Comparison of ENCODE assay signal across 9 mouse cellular contexts in the genomic region with DNA sequence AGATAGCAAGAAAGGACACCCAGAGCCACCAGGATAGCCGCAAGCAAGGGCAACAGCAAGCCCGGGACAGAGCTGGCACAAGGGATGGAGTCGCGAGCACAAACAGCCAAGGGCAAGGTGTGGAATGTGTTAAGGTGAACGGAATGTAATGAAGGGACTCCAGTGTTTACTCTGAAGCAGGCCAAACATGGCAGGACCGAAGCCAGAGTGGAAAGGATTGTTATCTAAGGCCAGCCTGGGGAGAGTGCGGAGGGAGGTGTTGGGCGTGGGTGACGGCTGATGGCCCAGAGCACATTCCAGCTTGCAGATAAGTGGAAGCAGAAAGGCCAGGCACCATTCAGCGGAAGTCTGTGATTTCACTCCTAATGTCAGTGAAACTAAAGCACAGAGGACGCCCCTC.
DNase-seq lines count a peak whose midpoint lies in the region; ATAC-seq and TF ChIP-seq lines count a peak whose summit lies in the region.
"Had no signal": no experiment of that assay in that cellular context is flagged by ENCODE, and none has a peak within 500 bp of the region (broad histone marks: within the 10 kb centered on the region; RNA-seq: fewer than 3 reads in every experiment).

No protein-coding gene starts in this region.

- 7% methylated on average over 11 of the region's 11 CpGs for WGBS in heart, postnatal 0 days
- 25% methylated on average over 11 of the region's 11 CpGs for WGBS in limb, embryonic 14.5 days
- 23% methylated on average over 11 of the region's 11 CpGs for WGBS in stomach, embryonic 14.5 days

- no peaks in the 10 kb centered on the region for H3K27me3 ChIP-seq in heart, postnatal 0 days (ENCODE audit: control insufficient read depth, insufficient read depth, low read length)
- H3K27me3 ChIP-seq in limb, embryonic 14.5 days (ENCODE audit: control insufficient read depth, insufficient read depth, low read length) = no peaks in the 10 kb centered on the region
- no peaks in the 10 kb centered on the region for H3K27me3 ChIP-seq in stomach, embryonic 14.5 days (ENCODE audit: control insufficient read depth, insufficient read depth, low read length)

- TF ChIP-seq CTCF in heart, postnatal 0 days (IDR thresholded peaks at IDR 0.05; ENCODE audit: low read depth) = no peak

- peak; percentile 29 for DNase-seq in adrenal gland, adult 2 months
- no peak for DNase-seq in adrenal gland, adult 8-10 months
- DNase-seq in heart, postnatal 0 days (ENCODE audit: low spot score) = peak; percentile 91
- peak; percentile 15 for DNase-seq in limb, embryonic 14.5 days (ENCODE audit: low spot score)
- DNase-seq in frontal cortex, postnatal 10 days (ENCODE audit: low spot score in 2 of 2) = no peak
- no peak for DNase-seq in T-cell, adult 2 months (ENCODE audit: low spot score)
- no peak for DNase-seq in spleen, postnatal 14 days (ENCODE audit: low spot score in 2 of 2)
- DNase-seq: cerebellum, adult 11 months had no signal

- H3K36me3 ChIP-seq in heart, postnatal 0 days (replicated peaks; ENCODE audit: control insufficient read depth, insufficient read depth, low read length) = no peaks in the 10 kb centered on the region
- no peaks in the 10 kb centered on the region for H3K36me3 ChIP-seq in limb, embryonic 14.5 days (ENCODE audit: control insufficient read depth, insufficient read depth, low read length)
- H3K36me3 ChIP-seq in stomach, embryonic 14.5 days (ENCODE audit: control insufficient read depth, insufficient read depth, low read length) = no peaks in the 10 kb centered on the region

- H3K27ac ChIP-seq in heart, postnatal 0 days (ENCODE audit: low read depth) = peak overlapping the region; percentile 97
- no peak overlapping the region for H3K27ac ChIP-seq in limb, embryonic 14.5 days (replicated peaks; ENCODE audit: low read depth, low read length)
- H3K27ac ChIP-seq in stomach, embryonic 14.5 days (ENCODE audit: low read length) = peak overlapping the region; percentile 30; the same call in 1 of the 2 replicates

- H3K9ac ChIP-seq in heart, postnatal 0 days (replicated peaks; ENCODE audit: low read depth, low read length) = no peak overlapping the region
- H3K9ac ChIP-seq in limb, embryonic 14.5 days (ENCODE audit: low read depth, low read length, severe bottlenecking) = no peak overlapping the region
- H3K9ac ChIP-seq in stomach, embryonic 14.5 days (replicated peaks; ENCODE audit: low read depth, low read length) = no peak overlapping the region

- H3K9me3 ChIP-seq in heart, postnatal 0 days (replicated peaks; ENCODE audit: control insufficient read depth, low read length) = no peaks in the 10 kb centered on the region
- H3K9me3 ChIP-seq in limb, embryonic 14.5 days (ENCODE audit: control insufficient read depth, low read length) = no peaks in the 10 kb centered on the region
- no peaks in the 10 kb centered on the region for H3K9me3 ChIP-seq in stomach, embryonic 14.5 days (ENCODE audit: control insufficient read depth, low read depth, low read length)

- peaks cover 43% of the 10 kb centered on the region for H3K4me1 ChIP-seq in heart, postnatal 0 days (ENCODE audit: control insufficient read depth, insufficient read depth)
- H3K4me1 ChIP-seq in limb, embryonic 14.5 days (ENCODE audit: control insufficient read depth, insufficient read depth, low read length) = no peaks in the 10 kb centered on the region
- no peaks in the 10 kb centered on the region; the same call in 1 of the 2 replicates for H3K4me1 ChIP-seq in stomach, embryonic 14.5 days (ENCODE audit: control insufficient read depth, insufficient read depth, low read length)

- H3K4me2 ChIP-seq in heart, postnatal 0 days (ENCODE audit: low read depth, low read length) = no peak overlapping the region
- H3K4me2 ChIP-seq in limb, embryonic 14.5 days (replicated peaks; ENCODE audit: low read depth, low read length, severe bottlenecking) = no peak overlapping the region
- no peak overlapping the region for H3K4me2 ChIP-seq in stomach, embryonic 14.5 days (replicated peaks; ENCODE audit: low read depth, low read length)

- TF ChIP-seq EP300 in heart, postnatal 0 days (IDR thresholded peaks at IDR 0.05; ENCODE audit: low read depth) = peak; percentile 97

- peak; percentile 92 for ATAC-seq in heart, postnatal 0 days (ENCODE audit: insufficient read depth, low read depth)
- no peak for ATAC-seq in limb, embryonic 14.5 days (ENCODE audit: low FRiP score, low read depth)
- ATAC-seq in stomach, embryonic 14.5 days (ENCODE audit: insufficient number of reproducible peaks, insufficient read depth, low FRiP score, low read depth) = peak; percentile 86

- H3K4me3 ChIP-seq in heart, postnatal 0 days (ENCODE audit: low read depth, low read length) = no peak overlapping the region
- no peak overlapping the region for H3K4me3 ChIP-seq in limb, embryonic 14.5 days (replicated peaks; ENCODE audit: low read length)
- no peak overlapping the region for H3K4me3 ChIP-seq in stomach, embryonic 14.5 days (ENCODE audit: low read depth, low read length)

- no peak for TF ChIP-seq POLR2A in limb, embryonic 14.5 days (IDR thresholded peaks at IDR 0.05; ENCODE audit: borderline replicate concordance, extremely low read depth, insufficient read depth, insufficient read length)

Comparison
In these comparisons a context has a peak if more than half of its experiments do, and no peak if none do; other contexts are left out.
1. DNase-seq: peak in adrenal gland, adult 2 months (single experiment), heart, postnatal 0 days (single experiment) and limb, embryonic 14.5 days (single experiment); none in adrenal gland, adult 8-10 months (single experiment), frontal cortex, postnatal 10 days (0 of 2), T-cell, adult 2 months (single experiment) and spleen, postnatal 14 days (0 of 2).